Mouse (Mus musculus): ENCODE results near the gene Atp1a1. TPM values are rescaled to one million over a fixed set of nuclear protein-coding genes. Genes with fewer than 3 reads are reported as not detected.

Gene Atp1a1
- total RNA-seq, 1 experiment from 2014 or later = 554 TPM

DNA sequence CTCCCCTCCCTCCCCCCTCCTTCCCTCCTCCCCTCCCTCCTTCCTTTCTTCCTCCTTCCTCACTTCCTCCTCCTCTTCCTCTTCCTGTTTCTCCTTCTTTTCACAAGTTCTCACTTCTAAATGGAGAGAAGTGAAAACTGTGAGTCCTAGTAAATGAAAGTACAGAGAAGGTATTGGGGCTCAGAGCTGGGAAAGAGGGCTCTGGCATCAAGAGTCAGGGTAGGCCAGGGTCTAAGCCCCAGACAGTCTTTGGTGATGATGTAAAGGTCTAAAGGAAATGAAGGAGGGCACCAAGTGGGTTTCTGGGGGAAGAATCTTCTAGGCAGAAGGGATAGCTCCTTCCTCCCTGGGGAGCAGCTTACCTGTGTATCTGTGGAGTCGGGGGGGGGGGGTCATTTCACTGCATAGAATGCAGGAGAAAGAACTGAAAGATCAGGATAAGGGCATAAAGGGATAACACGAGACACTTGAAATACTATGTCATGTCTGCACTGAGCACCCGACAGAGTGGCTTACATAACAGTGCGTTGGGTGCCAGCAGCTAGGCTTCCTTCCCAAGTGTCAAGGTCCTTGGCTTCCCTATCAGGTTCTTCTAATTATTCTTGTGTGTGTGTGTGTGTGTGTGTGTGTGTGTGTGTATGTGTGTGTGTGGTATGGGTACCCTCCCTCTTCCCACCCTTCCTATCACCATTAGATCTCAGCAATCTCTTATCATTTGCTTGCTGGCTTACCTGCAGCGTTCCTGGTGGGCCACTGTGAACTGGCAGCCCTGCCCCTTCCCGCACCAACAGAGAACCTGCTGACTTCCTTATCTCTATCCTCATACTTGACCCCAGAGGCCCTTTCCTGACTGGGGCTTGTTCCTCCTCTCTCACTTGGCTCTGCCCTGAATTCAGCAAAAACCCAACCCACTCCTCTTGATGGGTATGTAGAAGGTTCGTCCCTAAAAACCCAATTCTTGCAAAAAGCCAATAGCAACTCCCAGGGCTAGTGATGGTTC lies 51.6 kb downstream of the Atp1a1 start:
- DNase-seq = peak; percentile 59

DNA sequence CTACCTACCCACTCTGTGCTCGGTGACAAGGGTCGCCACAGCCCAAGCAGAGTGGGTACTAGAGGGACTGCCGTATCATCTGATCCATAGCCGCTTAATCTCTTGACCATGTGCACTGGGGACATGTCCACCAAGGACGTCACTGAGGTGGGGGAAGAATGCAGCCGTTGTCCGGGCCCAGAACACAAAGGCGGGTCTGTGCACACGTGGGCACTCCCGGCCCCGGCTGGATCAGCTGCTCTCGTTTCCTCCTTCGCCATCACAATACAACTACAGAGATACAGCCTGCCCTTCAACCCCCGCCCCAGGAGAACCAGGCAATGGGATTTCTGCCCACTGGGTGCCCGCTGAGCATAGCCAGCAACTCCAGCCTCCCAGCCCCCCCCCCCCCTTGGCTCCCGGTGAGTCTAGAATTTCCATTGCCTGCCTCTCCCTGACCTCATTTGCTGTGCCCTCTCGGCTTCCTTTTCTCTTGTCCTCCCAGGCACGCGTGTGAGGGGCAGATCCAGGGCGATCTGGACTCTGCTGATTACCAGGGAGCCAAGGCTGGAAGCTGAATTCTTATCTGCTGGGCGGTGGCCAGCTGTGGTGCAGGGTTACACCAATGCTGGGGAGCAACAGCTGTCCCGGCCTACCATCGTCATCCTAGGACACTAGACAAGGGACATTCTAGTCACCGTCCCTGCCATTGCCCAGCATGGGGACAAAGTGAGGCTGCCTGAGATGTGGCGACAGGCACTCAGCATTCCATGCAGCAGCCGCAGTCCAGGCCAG lies 52.8 kb downstream of the Atp1a1 start:
- DNase-seq = peak; percentile 86

DNA sequence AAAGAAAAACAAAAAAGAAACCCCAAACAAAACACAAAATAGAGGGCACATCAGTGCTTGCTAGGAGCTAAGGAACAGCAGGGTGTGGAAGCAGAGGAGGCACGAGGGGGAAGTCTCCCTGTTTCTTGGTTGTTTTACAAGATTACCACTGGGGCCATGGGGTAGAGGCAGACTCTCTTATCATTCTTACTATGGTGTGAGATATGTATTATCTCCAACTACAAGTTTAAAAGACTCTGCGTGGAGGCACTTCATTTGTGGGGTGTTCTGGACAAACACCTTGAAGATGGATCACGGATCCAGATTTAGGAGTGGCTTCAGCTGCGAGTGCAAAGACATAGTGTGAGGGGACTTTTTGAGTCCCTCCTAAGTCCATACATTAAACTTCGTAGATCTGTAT lies 54.7 kb downstream of the Atp1a1 start:
- DNase-seq = no peak

DNA sequence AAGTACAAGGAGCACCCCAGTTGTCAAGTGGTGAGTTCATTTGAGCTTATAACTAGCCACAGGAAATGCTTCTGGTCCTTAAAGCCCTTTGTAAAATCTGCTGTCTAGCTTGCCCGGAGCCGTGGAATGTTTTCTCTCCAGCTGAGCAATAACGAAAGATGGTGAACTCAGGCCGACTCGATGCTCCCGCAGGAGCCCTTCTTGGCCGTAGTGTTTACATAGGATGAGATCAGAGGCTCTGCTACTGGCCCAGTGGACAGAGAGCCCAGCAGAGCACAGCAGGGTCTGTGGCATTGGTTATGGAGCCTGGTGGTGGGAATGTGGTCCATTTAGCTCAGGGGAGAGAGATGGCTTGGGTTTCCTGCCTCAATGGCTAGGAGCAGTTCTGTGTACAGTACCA lies 60.4 kb downstream of the Atp1a1 start:
- no peak for DNase-seq

DNA sequence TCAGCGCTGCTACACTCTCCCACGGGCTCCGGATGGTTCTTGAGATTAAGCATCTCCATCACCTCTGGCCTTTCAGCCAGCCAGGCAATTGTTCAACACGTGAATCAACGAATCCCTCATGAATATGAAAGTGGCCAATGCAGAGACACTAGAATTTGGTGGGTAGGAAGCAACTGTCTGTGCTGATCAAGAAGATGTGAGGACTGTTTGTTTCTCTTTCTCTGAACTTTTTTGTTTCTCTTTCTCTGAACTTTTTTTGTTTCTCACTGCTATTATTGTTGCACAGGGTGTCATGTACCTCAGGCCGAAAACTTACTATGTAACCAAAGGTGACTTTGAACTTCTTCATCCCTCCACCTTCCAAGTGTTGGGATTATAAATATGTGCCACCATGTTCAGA lies 62.9 kb downstream of the Atp1a1 start:
- DNase-seq = no peak

DNA sequence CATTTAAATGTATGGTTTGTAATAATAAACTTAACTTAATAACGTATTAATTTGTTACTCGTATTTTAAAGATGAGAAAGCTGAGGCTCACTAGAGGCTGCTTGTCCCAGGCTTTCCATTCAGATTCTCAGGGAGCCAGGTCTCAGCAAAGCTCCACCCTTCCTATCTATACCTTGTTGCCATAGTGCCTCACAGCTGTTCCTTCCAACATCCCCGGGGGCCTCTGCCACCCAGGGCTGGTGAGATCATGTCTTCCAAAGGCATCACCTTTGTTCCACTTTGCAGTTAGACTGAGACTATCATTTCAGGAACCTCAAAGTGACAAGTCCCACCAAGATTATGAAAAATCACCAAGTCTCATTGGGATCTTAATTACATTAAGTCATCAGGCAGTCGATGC lies 63.9 kb downstream of the Atp1a1 start:
- no peak for DNase-seq

DNA sequence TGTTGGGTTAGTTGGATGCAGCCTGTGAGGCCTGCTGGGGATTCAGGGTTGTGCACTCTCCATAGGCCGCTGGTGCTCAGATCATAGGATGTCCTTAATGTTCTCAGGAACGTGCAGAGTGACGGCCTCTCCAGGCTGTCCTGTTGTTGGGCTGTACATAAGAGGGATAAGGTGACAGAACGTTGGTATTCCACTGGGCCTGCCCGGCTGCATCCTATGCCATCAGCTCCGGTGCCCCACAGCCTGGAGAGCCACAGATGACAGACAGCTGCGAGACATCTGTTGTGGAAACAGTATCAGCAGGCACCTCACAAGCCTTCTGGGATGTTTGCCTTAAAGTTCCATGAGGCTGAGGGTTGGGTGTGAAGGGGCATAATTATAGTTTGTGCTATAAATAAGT lies 68.2 kb downstream of the Atp1a1 start:
- no peak for DNase-seq

DNA sequence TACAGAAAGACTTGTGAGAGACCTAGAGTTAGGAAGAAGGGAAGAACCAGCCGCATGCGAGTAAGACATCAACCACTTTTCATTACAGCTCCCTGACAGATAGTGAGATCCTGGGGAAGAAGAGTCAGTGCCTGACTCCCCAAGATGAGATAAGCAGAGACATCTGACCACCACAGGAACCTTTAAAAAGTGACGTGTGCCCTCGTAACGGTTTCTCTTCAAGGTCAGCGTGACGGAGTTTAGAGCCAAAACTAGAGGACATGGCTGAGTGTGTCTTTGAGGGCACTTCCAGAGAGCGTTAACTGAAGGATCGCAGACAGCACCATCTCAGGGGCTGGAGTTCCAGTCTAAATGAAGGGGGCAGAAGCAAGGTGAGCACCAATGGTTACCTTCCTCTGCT lies 70.2 kb downstream of the Atp1a1 start:
- no peak for DNase-seq

DNA sequence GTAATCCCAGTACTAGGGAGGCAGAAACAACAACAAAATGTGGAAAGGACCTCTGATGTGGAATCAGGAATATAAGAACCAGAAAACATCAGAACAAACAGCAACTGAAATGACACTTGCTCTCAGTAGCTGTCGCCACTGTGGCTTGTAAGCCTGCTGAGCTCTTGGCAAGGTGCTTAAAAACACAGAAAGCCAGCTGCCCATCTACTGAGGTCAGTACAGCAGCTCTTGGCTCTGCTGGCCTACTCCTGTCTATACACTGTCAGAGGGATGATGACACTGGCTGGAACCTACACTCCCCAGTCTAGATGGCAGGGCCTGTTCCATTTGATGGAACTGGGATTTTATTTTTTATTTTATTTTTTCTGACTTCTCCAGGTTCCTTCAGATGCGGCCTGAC lies 71.1 kb downstream of the Atp1a1 start:
- no peak for DNase-seq

DNA sequence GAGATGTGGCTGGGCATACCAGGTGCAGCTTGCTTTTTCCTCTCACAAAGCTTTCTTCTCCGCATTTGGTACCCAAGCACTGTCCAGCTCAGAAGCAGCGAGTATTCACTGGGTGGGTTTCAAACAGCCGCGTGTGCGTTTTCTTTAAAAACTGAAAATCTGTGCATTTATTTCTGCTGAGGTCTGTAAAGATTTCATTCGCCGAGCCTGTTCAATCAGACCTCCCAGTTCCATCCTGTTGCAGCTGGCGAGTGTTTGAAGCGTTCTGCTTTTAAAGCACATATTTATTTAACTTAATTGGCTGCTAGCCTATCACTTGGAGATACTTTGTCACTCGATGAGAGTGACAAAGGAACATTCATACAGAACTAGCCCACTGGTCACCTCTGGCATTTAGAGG lies 73.6 kb downstream of the Atp1a1 start:
- no peak for DNase-seq

DNA sequence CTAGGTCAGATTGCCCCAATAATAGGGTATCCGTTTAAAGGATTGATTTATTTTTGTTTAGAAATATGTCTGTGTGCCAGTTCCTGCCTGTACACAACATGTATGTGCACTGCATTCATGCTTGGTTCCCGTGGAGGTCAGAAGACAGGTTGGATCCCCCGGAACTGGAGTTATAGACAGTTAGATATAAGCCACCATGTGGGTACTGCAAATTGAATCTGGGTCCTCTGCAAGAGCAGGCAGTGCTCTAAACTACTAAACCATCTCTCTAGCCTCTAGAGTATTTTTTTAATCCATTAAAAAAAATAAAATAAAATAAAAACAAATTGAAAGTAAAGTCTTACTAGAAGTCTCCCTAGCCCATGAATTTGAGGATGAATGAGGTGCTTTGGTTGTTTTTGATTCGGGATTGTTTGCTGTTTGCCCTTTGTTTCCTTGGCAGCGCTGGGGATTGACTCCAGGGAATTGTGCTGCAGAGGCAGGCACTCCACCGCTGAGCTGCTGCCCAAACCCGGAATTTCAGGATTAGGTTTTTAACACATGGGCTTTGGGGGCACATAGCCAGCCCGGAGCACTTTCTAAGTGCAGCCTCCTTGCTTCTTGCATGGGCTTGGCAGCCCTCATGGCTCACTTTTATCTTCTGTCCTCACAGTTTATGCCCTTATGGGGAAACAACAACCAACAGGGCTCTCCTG lies 75.4 kb downstream of the Atp1a1 start:
- DNase-seq = peak; percentile 42

DNA sequence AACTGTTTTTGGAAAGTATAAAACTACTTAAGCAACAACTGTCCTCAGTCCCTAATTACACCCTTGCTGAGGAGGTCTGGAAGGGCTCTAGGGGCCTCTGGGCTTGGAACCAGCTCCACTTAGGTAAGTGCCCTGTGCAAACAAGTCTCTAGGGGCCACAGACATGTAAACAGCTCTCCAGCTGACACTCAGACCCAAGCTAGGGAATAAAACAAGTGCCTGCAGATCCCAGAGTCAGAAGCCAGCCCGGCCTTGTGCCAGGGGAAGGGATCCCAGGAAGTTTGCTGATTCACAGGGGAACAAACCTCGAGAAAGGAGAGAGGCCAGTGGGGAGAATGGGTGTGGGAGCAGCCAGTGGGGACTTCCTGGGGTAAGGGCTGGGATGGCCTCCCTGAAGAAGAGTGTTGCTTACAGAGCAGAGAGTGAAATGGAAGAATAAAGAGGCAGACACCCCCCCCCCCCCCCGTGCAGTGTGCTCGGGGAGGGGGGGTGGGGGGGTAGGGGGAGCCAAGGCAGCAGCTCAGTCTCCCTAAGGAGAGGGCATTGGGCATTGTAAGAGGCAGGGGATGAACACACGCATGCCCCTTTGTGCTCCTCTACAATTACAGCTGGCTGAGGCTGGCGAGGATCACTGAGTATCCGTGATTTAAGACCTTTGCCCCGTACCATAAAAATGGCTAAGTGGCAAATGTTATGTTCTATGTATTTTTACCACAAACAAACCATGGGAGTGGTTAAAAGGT lies 76.2 kb downstream of the Atp1a1 start:
- DNase-seq = peak; percentile 71

DNA sequence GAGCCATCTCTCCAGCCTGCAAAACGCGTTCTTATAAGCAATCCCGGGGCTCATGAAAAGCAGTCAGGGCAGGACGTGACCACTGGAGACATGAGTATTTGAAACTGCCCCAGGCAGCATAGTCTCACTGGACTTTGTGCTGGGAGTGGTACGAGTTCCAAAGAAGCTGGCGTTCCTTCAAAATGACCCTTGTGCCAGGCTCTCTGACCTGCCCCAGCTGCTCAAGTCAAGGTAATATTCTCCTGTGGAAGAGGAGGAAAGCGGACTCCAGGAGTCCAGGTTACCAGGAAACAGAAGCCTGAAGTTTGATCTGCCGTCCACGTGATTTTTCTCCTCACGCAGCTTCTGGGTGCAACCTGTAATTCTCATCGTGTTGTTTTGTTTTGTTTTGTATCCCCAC lies 77.9 kb downstream of the Atp1a1 start:
- DNase-seq = no peak

Other genes with a start within 250 kb of the Atp1a1 start
- 5.1 and 6.6 TPM in 2 replicates for gene Igsf3, start 227.6 kb downstream of the Atp1a1 start, total RNA-seq (2021)
- 0.11 and 0.41 TPM in 2 replicates for gene Mab21l3, start 244.3 kb upstream of the Atp1a1 start, total RNA-seq (2021)